Mouse (Mus musculus): ENCODE measurements around the gene Cntnap1. TPM values are rescaled to one million over a fixed set of nuclear protein-coding genes. Genes with fewer than 3 reads are reported as not detected.

The Cntnap1 gene
- polyA plus RNA-seq, 1 experiment from 2014 or later = 0.28 TPM

DNA sequence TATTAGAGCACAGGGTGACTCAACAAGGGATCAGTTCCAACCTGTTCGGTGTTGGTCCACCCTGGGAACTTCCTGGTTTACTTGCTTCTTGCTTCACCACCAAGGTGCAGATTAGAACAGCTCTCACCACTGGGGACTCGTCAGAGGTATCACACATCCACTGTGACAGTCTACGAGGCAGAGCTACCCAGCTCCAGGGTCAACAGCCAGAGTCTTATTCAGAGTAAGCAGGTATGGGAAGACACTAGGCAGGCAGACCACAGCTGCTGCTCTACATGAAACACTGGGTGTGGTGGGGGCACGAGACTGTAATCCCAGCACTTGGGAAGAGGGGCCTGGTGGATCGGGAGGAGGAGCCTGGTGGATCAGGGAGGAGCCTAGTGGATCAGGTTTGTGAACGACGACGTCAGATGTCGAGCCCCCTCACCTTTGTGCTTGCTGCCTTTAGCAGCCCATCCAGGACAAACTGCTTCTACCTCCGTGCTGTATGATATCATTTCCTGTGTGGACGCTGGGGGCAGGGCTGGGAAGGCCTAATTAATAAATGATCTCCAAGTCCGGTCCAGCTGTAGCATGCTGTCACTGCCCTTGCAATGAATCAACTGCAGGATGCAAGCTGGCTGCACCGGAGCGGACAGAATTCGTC is 31.7 kb upstream of the Cntnap1 start:
- H3K4me1 ChIP-seq = peaks cover 26% of the 10 kb centered on the region
- H3K36me3 ChIP-seq = no peaks in the 10 kb centered on the region
- H3K27ac ChIP-seq (replicated peaks) = peak overlapping the region; percentile 33; the same call in 1 of the 2 replicates
- peaks cover 38% of the 10 kb centered on the region for H3K27me3 ChIP-seq (ENCODE audit: low read depth, poor library complexity, severe bottlenecking)
- WGBS = 32% methylated on average over 15 of the region's 15 CpGs
- no peaks in the 10 kb centered on the region for H3K9me3 ChIP-seq (replicated peaks)
- H3K4me3 ChIP-seq = peak overlapping the region; percentile 32
- DNase-seq (ENCODE audit: low spot score) = peak; percentile 36

DNA sequence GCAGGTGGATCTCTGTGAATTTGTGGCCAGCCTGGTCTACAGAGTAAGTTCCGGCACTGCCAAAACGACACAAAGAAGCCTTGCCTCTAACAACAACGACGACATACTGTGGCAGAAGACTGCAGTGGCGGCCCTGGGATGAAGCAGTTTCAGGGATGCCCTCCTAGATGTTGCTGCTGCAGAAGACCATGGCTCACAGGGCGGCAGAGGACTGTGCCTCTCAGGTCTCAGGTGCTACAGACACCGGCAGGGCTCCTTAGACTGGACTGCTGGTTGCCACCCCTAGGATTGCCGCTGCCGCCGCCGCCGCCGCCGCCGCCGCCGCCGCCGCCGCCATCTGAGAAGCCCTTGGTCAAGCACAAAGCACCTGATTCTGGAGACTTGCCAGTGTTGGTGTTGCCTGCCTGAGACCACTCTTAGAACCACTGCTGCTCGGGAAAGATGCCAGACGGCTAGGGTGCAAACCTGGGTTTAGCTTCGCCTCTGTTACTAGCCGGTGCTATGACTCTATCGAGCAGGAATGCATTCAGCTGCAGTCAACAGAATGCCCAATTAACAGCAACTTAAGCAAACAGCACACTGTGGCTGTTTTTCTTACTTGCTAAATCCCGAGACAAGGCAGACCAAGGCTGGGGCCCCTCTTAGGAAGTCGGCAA is 30.0 kb upstream of the Cntnap1 start:
- WGBS = 45% methylated on average over 27 of the region's 27 CpGs
- no peak for DNase-seq (ENCODE audit: low spot score)
- peak overlapping the region; percentile 69 for H3K27ac ChIP-seq (replicated peaks)

DNA sequence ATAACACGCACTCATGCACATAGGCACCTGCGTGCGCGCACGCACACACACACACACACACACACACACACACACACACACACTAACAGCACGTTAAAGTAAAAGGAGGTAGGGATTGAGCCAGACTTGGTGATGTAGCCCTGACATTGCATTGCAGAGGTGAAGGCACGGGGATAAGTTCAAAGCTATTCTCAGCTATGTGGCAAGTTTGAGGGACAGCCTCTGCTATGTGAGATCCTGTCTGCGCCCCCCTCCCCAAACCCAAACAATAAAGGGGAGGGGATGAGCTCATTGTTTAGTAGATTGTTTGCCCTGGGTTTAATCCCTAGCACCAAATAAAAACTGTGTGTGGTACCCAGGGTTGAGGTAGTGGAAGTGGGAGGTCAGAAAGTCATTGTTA is 29.2 kb upstream of the Cntnap1 start:
- no peaks in the 10 kb centered on the region for H3K36me3 ChIP-seq
- H3K27me3 ChIP-seq (ENCODE audit: low read depth, poor library complexity, severe bottlenecking) = peaks cover 38% of the 10 kb centered on the region
- 78% methylated on average over 8 of the region's 8 CpGs for WGBS
- peaks cover 30% of the 10 kb centered on the region for H3K4me1 ChIP-seq
- DNase-seq (ENCODE audit: low spot score) = no peak
- no peak overlapping the region for H3K27ac ChIP-seq (replicated peaks)
- H3K4me3 ChIP-seq = no peak overlapping the region
- no peaks in the 10 kb centered on the region for H3K9me3 ChIP-seq (replicated peaks)

More for the DNA sequence above, 30.0 kb upstream of the Cntnap1 start:
- H3K36me3 ChIP-seq = no peaks in the 10 kb centered on the region
- H3K4me1 ChIP-seq = peaks cover 30% of the 10 kb centered on the region
- H3K27me3 ChIP-seq (ENCODE audit: low read depth, poor library complexity, severe bottlenecking) = peaks cover 38% of the 10 kb centered on the region
- H3K4me3 ChIP-seq = peak overlapping the region; percentile 46
- H3K9me3 ChIP-seq (replicated peaks) = no peaks in the 10 kb centered on the region

DNA sequence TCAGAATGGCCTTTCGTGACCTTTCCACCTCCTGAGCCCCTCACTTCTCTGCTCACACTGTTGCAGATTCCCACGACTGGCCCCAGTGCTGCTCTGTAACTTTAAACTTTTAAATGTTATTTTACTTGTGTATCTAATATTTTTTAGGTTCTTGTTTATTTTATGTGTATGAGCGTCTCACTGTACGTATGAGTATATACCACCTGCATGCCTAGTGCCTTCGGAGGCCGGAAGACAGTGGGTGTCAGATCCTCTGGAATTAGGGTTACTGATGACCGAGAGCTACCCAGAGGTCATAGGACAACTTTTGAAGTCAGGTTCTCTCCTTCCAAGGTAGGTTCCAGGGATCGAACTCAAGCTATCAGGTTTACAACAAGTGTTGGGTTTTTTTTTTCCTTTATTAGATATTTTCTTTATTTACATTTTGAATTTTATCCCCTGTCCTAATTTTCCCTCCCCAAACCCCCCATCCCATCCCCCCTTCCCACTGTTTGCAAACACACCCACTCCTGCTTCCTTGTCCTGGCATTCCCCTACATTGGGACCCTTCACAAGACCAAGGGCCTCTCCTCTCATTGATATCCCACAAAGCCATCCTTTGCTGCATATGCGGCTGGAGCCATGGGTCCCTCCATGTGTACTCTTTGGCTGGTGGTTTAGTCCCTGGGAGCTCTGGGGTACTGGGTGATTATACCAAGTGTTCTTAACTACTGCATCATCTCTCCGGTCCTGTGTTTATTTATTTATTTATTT is 27.9 kb upstream of the Cntnap1 start:
- no peak overlapping the region for H3K4me3 ChIP-seq
- no peak for DNase-seq (ENCODE audit: low spot score)
- 86% methylated on average over 10 of the region's 10 CpGs for WGBS
- H3K4me1 ChIP-seq = peaks cover 36% of the 10 kb centered on the region
- no peaks in the 10 kb centered on the region for H3K9me3 ChIP-seq (replicated peaks)
- H3K27ac ChIP-seq (replicated peaks) = no peak overlapping the region
- H3K27me3 ChIP-seq (ENCODE audit: low read depth, poor library complexity, severe bottlenecking) = peaks cover 38% of the 10 kb centered on the region
- no peaks in the 10 kb centered on the region for H3K36me3 ChIP-seq

DNA sequence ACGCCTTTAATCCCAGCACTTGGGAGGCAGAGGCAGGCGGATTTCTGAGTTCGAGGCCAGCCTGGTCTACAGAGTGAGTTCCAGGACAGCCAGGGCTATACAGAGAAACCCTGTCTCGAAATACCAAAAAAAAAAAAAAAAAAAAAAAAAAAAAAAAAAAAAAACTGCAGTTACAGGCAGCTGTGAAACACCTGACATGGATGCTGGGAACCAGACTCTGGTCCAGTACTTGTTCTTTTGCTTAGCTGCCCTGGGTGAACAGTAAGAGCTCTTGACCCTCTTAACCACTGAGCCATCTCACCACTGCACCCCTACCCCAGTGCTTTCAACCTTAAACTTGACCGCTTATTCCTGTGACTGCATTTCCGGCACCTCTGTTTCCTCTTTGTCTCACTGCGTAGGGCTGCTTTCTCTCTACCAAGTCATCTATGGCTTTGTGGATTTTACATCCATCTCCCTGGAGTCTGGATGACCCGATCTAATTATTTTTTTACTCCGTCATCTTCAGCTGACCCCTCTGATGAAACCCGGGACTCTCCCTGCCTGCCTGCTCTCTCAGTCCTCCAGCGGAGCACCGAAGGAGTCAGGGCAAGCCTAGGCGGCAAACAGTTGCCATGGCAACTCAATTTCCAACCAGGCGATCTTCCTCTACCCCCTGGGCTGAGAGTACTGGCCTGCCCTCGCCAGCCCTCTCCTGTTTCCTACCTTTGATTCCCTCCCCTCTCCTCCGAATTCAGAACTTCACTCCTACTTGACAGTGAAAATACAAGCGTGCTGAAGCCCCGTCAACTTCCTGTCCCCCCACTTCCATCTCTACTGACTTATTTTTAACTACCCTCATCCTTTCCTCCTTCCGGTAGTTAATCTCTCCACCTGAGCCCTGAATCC is 26.7 kb upstream of the Cntnap1 start:
- WGBS = 22% methylated on average over 19 of the region's 19 CpGs

DNA sequence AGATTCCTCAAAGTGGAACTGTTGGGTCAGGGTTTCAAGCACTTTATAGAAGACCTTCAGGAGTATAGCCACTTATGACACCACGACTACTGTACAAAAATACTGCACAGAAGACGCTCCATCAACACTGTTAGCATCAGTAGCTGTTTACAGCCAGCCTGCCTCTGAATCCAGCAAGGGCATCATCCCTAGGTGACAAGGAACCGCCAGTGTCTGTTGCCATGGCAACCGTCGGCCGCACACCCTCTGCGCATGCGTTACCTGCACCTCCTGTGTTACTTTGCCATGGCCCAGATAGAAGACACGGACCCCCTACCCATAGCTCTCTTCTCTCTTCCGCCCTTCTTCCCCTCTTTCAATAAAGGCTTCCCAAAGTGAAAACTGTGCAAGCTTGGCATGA is 23.9 kb upstream of the Cntnap1 start:
- Histone ChIP-seq H3K9me3 (replicated peaks) (no peaks in the 10 kb centered on the region), H3K27me3 (ENCODE audit: low read depth, poor library complexity, severe bottlenecking) (peaks cover 12% of the 10 kb centered on the region), H3K4me3 (no peak overlapping the region), H3K36me3 (no peaks in the 10 kb centered on the region), H3K27ac (replicated peaks) (no peak overlapping the region), H3K4me1 (peaks cover 21% of the 10 kb centered on the region)
- WGBS = 21% methylated on average over 10 of the region's 10 CpGs
- peak; percentile 51 for DNase-seq (ENCODE audit: low spot score)

More for the DNA sequence above, 26.7 kb upstream of the Cntnap1 start:
- Histone ChIP-seq H3K4me1 (peaks cover 34% of the 10 kb centered on the region), H3K27me3 (ENCODE audit: low read depth, poor library complexity, severe bottlenecking) (peaks cover 37% of the 10 kb centered on the region), H3K9me3 (replicated peaks) (no peaks in the 10 kb centered on the region), H3K36me3 (no peaks in the 10 kb centered on the region), H3K4me3 (peak overlapping the region; percentile 49), H3K27ac (replicated peaks) (peak overlapping the region; percentile 63)
- peak; percentile 75 for DNase-seq (ENCODE audit: low spot score)

DNA sequence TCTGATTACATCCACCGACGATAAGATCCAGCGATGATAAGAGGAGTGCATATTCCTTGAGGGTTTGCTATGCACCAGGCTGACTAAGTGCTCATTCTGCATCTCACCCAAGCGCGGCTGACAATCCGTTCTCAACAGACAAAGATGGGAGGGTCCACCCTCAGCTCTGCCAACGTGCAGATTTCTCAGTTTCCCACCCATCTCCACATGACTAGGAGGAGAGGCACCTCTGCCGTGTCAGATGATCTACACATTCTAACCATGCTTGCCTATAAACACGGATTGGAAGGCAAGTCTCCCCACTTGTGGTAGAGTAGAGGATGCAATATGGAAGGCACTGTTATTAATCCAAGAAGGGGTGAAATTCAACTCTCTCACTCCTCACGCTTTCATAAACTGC is 21.6 kb upstream of the Cntnap1 start:
- Histone ChIP-seq H3K4me3 (no peak overlapping the region), H3K27me3 (ENCODE audit: low read depth, poor library complexity, severe bottlenecking) (no peaks in the 10 kb centered on the region), H3K36me3 (no peaks in the 10 kb centered on the region), H3K4me1 (peaks cover 13% of the 10 kb centered on the region), H3K9me3 (replicated peaks) (no peaks in the 10 kb centered on the region), H3K27ac (replicated peaks) (no peak overlapping the region)
- WGBS = 77% methylated on average over 10 of the region's 10 CpGs
- DNase-seq (ENCODE audit: low spot score) = no peak

DNA sequence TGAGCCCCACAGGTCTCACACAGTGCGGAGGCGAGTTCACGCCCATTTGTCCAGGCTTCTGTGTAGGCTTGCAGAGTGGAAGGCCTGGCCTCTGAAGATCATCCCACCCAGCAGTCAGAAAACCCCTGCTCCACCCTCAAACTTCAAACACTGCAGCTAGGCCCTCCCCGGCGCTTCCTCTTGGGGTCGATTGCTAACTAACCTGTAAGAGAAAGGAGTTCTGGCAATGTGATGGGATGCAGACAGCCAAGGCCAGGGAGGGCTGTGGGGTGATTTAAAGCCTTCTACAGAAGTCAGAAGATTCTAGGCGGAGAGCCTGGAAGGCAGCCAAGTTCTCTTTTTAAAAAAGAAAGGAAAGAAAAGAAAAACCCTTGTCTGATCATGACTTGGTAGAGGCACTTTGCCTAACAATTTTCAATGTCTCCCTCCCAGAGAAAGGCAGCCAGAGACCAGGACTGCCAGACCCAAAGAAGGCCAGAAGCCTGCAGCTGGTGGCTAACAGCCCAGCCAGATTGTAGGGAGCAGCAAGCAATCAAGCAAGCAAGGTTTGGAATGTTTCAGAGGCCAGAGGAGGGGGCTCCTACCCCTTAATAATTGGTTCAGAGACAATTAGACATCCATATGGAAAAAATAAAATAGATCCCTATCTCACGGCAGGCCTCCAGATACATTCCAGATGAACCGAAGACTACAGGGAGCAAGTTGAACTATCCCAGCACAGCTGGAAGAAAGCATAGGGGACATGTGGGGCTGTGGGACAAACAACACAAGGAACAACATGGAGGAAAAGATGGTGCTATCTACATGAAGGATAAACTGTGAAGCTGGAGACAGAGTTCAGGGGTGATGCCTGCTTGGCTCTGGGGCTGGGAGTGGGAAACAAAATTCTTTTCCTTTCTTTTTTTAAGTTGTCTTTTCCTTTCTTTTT is 20.9 kb upstream of the Cntnap1 start:
- no peak overlapping the region for H3K27ac ChIP-seq (replicated peaks)
- no peaks in the 10 kb centered on the region for H3K9me3 ChIP-seq (replicated peaks)
- peaks cover 9% of the 10 kb centered on the region for H3K4me1 ChIP-seq
- 70% methylated on average over 9 of the region's 9 CpGs for WGBS
- no peaks in the 10 kb centered on the region for H3K27me3 ChIP-seq (ENCODE audit: low read depth, poor library complexity, severe bottlenecking)
- no peak for DNase-seq (ENCODE audit: low spot score)
- H3K36me3 ChIP-seq = no peaks in the 10 kb centered on the region
- no peak overlapping the region for H3K4me3 ChIP-seq

DNA sequence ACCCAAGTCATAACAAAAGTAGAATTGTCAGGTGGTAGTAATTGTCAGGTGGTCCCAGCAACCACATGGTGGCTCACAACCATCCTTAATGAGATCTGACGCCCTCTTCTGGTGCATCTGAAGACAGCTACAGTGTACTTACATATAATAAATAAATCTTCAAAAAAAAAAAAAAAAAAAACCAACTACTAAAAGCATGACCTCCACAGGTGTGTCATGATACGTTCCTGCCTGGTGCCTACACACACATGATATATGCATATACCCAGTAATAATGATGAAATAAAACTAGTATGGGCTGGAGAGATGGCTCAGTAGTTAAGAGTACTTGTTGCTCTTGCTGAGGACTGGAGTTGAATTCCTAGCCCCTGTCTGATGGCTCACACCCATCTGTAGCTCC is 19.3 kb upstream of the Cntnap1 start:
- no peaks in the 10 kb centered on the region for H3K9me3 ChIP-seq (replicated peaks)
- no peak overlapping the region for H3K27ac ChIP-seq (replicated peaks)
- peaks cover 19% of the 10 kb centered on the region for H3K4me1 ChIP-seq
- no peak overlapping the region for H3K4me3 ChIP-seq
- no peak for DNase-seq (ENCODE audit: low spot score)
- H3K27me3 ChIP-seq (ENCODE audit: low read depth, poor library complexity, severe bottlenecking) = peaks cover 16% of the 10 kb centered on the region
- no peaks in the 10 kb centered on the region for H3K36me3 ChIP-seq
- 53% methylated on average over 2 of the region's 2 CpGs for WGBS

DNA sequence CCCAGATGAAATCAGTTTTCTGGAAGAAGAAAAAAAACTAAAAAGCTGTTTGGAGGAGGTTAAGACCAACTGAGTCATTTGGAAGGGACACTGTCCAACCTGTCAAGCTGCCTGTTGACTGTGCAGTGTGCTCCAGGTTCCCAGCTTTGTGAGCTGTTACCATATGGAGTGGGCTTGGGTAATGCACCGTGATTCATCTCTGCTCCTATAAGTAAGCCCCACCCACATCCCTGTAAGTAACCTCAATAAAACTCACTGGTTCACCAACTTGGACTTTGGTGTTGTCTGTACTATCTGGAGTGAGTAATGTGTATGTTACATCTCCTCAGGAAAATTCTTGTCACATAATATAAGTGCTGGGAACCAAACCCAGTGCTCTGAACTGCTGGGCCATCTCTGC is 17.5 kb upstream of the Cntnap1 start:
- DNase-seq (ENCODE audit: low spot score) = no peak
- Histone ChIP-seq H3K27me3 (ENCODE audit: low read depth, poor library complexity, severe bottlenecking) (peaks cover 33% of the 10 kb centered on the region), H3K4me1 (peaks cover 18% of the 10 kb centered on the region), H3K27ac (replicated peaks) (no peak overlapping the region), H3K36me3 (no peaks in the 10 kb centered on the region), H3K4me3 (no peak overlapping the region), H3K9me3 (replicated peaks) (no peaks in the 10 kb centered on the region)
- 89% methylated on average over 1 of the region's 1 CpGs for WGBS

DNA sequence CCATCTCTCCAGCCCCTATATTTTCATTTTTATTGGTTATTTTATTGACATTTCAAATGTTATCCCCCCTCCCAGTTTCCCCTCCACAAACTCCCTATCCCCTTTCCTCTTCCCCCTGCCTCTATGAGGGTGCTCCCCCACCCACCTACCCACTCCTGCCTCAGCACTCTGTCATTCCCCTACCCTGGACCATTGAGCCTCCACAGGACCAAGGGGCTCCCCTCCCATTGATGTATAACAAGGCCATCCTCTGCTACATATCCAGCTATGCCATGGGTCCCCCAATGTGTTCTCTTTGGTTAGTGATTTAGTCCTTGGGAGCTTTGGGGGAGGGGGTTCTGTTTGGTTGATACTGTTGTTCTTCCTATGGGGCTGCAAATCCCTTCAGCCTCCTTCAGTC is 15.7 kb upstream of the Cntnap1 start:
- no peak overlapping the region for H3K4me3 ChIP-seq
- H3K36me3 ChIP-seq = no peaks in the 10 kb centered on the region
- H3K27ac ChIP-seq (replicated peaks) = no peak overlapping the region
- peaks cover 14% of the 10 kb centered on the region for H3K4me1 ChIP-seq
- DNase-seq (ENCODE audit: low spot score) = no peak
- H3K27me3 ChIP-seq (ENCODE audit: low read depth, poor library complexity, severe bottlenecking) = peaks cover 44% of the 10 kb centered on the region
- no peaks in the 10 kb centered on the region for H3K9me3 ChIP-seq (replicated peaks)

Data from midbrain, embryonic 10.5 days (tissue).